Mouse (Mus musculus): ENCODE measurements at regions not wholly inside any gene's neighbourhood (a gene's known extent, or its start where the extent isn't known, plus 50 kb on each side); places are given as distances from the start of the nearest gene placed in this dataset.

GRCm38 (mm10) chr13:28794547-28794946, 159.0 kb downstream of the Sox4 start:
- DNase-seq (ENCODE audit: low spot score in 2 of 2) = no peak

- no peak for DNase-seq (ENCODE audit: low spot score in 2 of 2)
These were observed 160.2 kb downstream of the Sox4 start for GRCm38 (mm10) chr13:28793166-28793935.

- no peak for DNase-seq (ENCODE audit: low spot score in 2 of 2)
These were observed 160.9 kb downstream of the Sox4 start for GRCm38 (mm10) chr13:28792461-28793165.

- DNase-seq (ENCODE audit: low spot score in 2 of 2) = no peak
These were observed 163.1 kb downstream of the Sox4 start for GRCm38 (mm10) chr13:28790381-28790780.

GRCm38 (mm10) chr13:28787331-28787643, 166.2 kb downstream of the Sox4 start:
- DNase-seq (ENCODE audit: low spot score in 2 of 2) = no peak

- DNase-seq (ENCODE audit: low spot score in 2 of 2) = no peak
These were observed 166.7 kb downstream of the Sox4 start for GRCm38 (mm10) chr13:28786629-28787330.

GRCm38 (mm10) chr13:28782497-28783246, 170.8 kb downstream of the Sox4 start:
- DNase-seq (ENCODE audit: low spot score in 2 of 2) = no peak

- no peak for DNase-seq (ENCODE audit: low spot score in 2 of 2)
These were observed 171.4 kb downstream of the Sox4 start for GRCm38 (mm10) chr13:28782081-28782480.

GRCm38 (mm10) chr13:28781660-28782059, 171.9 kb downstream of the Sox4 start:
- no peak for DNase-seq (ENCODE audit: low spot score in 2 of 2)

GRCm38 (mm10) chr13:28780462-28780861, 173.1 kb downstream of the Sox4 start:
- no peak for DNase-seq (ENCODE audit: low spot score in 2 of 2)

GRCm38 (mm10) chr13:28775142-28775815, 178.2 kb downstream of the Sox4 start:
- DNase-seq (ENCODE audit: low spot score in 2 of 2) = no peak

GRCm38 (mm10) chr13:28774649-28775048, 178.9 kb downstream of the Sox4 start:
- no peak for DNase-seq (ENCODE audit: low spot score in 2 of 2)

- no peak for DNase-seq (ENCODE audit: low spot score in 2 of 2)
These were observed 180.0 kb downstream of the Sox4 start for GRCm38 (mm10) chr13:28773466-28773865.

- no peak for DNase-seq (ENCODE audit: low spot score in 2 of 2)
These were observed 183.0 kb downstream of the Sox4 start for GRCm38 (mm10) chr13:28770531-28770930.

GRCm38 (mm10) chr13:28770018-28770417, 183.5 kb downstream of the Sox4 start:
- DNase-seq (ENCODE audit: low spot score in 2 of 2) = no peak

- DNase-seq (ENCODE audit: low spot score in 2 of 2) = no peak
These were observed 184.6 kb downstream of the Sox4 start for GRCm38 (mm10) chr13:28768717-28769426.

GRCm38 (mm10) chr13:28762555-28762954, 191.0 kb downstream of the Sox4 start:
- DNase-seq (ENCODE audit: low spot score in 2 of 2) = no peak

GRCm38 (mm10) chr13:28759026-28759425, 194.5 kb downstream of the Sox4 start:
- no peak for DNase-seq (ENCODE audit: low spot score in 2 of 2)

- peak; percentile 44 to 71 for DNase-seq (ENCODE audit: low spot score in 2 of 2)
These were observed 195.5 kb downstream of the Sox4 start for GRCm38 (mm10) chr13:28757846-28758522.
